Mouse (Mus musculus) testis, adult 2 months (tissue): ENCODE data around the gene Ybx2. TPM values are rescaled to one million over a fixed set of nuclear protein-coding genes. Genes with fewer than 3 reads are reported as not detected.

ENCODE experiments used
- H3K27ac ChIP-seq: fragments of 200-500 bp; 2 replicates; pipeline ENCODE4 v1.5.1; 2012; ENCODE audit warnings: low read depth, low read length; ENCODE audit not compliant: control insufficient read depth, insufficient read depth
- H3K27me3 ChIP-seq: fragments of 200-500 bp; 2 replicates; pipeline ENCODE4 v1.6.1; 2012; ENCODE audit warnings: mild to moderate bottlenecking, low read length, moderate library complexity; ENCODE audit not compliant: control insufficient read depth, insufficient read depth
- H3K36me3 ChIP-seq: fragments of 200-500 bp; 2 replicates; pipeline ENCODE4 v1.6.1; 2012; ENCODE audit warnings: mild to moderate bottlenecking, low read length; ENCODE audit not compliant: control insufficient read depth, insufficient read depth
- H3K4me1 ChIP-seq: fragments of 200-500 bp; 2 replicates; pipeline ENCODE4 v1.6.1; 2012; ENCODE audit warnings: low read length; ENCODE audit not compliant: control insufficient read depth, insufficient read depth
- H3K4me3 ChIP-seq: fragments of 200-500 bp; 2 replicates; pipeline ENCODE4 v1.5.1; 2012; ENCODE audit warnings: low read depth, mild to moderate bottlenecking, low read length, moderate library complexity, mixed read lengths; ENCODE audit not compliant: control insufficient read depth
- CTCF ChIP-seq: fragments of 200-500 bp; IDR thresholded peaks from 2 replicates; pipeline ENCODE4 v1.5.1; 2012; ENCODE audit warnings: low read depth, mild to moderate bottlenecking, inconsistent platforms, low read length, moderate library complexity; ENCODE audit not compliant: control insufficient read depth, insufficient read depth, insufficient replicate concordance
- POLR2A ChIP-seq: fragments of 200-500 bp; IDR thresholded peaks from 2 replicates; pipeline ENCODE4 v1.6.1; 2012; ENCODE audit warnings: low read depth, mild to moderate bottlenecking, inconsistent platforms, low read length, moderate library complexity; ENCODE audit not compliant: control insufficient read depth
- polyA plus RNA-seq: library from polyadenylated mRNA; depleted of rRNA; stranded (reverse); fragments of >200 nt; gene quantifications from 2 replicates; pipeline ENCODE4 v1.2.3, GENCODE M21; 2012

The Ybx2 gene
- polyA plus RNA-seq, 1 experiment, result 3,883 TPM

GRCm38 (mm10) chr11:69960616-69961015 is 25.0 kb downstream of the Ybx2 start:
- Histone ChIP-seq H3K4me3 (no peak overlapping the region), H3K27ac (no peak overlapping the region), H3K27me3 (no peaks in the 10 kb centered on the region), H3K36me3 (no peaks in the 10 kb centered on the region), H3K4me1 (peaks cover 4% of the 10 kb centered on the region)
- peak; percentile 49; the same call in 1 of the 2 replicates for TF ChIP-seq CTCF
- no peak for TF ChIP-seq POLR2A

GRCm38 (mm10) chr11:69961841-69962240 is 26.2 kb downstream of the Ybx2 start:
- Histone ChIP-seq H3K27ac (no peak overlapping the region), H3K27me3 (no peaks in the 10 kb centered on the region), H3K4me1 (peaks cover 16% of the 10 kb centered on the region), H3K36me3 (no peaks in the 10 kb centered on the region), H3K4me3 (no peak overlapping the region)
- TF ChIP-seq POLR2A (no peak), CTCF (no peak)

GRCm38 (mm10) chr11:69964650-69965270 is 29.2 kb downstream of the Ybx2 start, which contains the start of gene Cldn7:
TSS of gene Cldn7 (plus strand) at chr11:69964779.
- peaks cover 20% of the 10 kb centered on the region for H3K4me1 ChIP-seq
- no peak for TF ChIP-seq POLR2A
- TF ChIP-seq CTCF, result no peak
- H3K4me3 ChIP-seq, result peak within 1 kb of the TSS; percentile 33
- no peaks in the 10 kb centered on the region; the same call in 1 of the 2 replicates for H3K36me3 ChIP-seq
- no peaks in the 10 kb centered on the region for H3K27me3 ChIP-seq
- no peak within 1 kb of the TSS for H3K27ac ChIP-seq

- no peak overlapping the region for H3K27ac ChIP-seq
- TF ChIP-seq POLR2A (no peak), CTCF (no peak)
- H3K27me3 ChIP-seq, result no peaks in the 10 kb centered on the region
- peak overlapping the region; percentile 34 for H3K4me3 ChIP-seq
- H3K4me1 ChIP-seq, result peaks cover 20% of the 10 kb centered on the region
- H3K36me3 ChIP-seq, result peaks cover under 1% of the 10 kb centered on the region; the same call in 1 of the 2 replicates
Measured at GRCm38 (mm10) chr11:69965271-69966005, 29.8 kb downstream of the Ybx2 start.

GRCm38 (mm10) chr11:69966006-69966859 is 30.6 kb downstream of the Ybx2 start:
- peaks cover 20% of the 10 kb centered on the region for H3K4me1 ChIP-seq
- TF ChIP-seq POLR2A, result no peak
- H3K36me3 ChIP-seq, result peaks cover 2% of the 10 kb centered on the region; the same call in 1 of the 2 replicates
- peak overlapping the region; percentile 35; the same call in 1 of the 2 replicates for H3K27ac ChIP-seq
- H3K27me3 ChIP-seq, result no peaks in the 10 kb centered on the region
- peak overlapping the region; percentile 42 for H3K4me3 ChIP-seq

GRCm38 (mm10) chr11:69966860-69967517 is 31.4 kb downstream of the Ybx2 start:
- peaks cover 20% of the 10 kb centered on the region for H3K4me1 ChIP-seq
- no peaks in the 10 kb centered on the region for H3K27me3 ChIP-seq
- H3K27ac ChIP-seq, result 0 out of 2 replicates have a peak overlapping the region, but pooled peaks have one; percentile 35

GRCm38 (mm10) chr11:69968793-69969192 is 33.2 kb downstream of the Ybx2 start:
- no peak for TF ChIP-seq CTCF
- TF ChIP-seq POLR2A, result no peak
- Histone ChIP-seq H3K36me3 (peaks cover 2% of the 10 kb centered on the region; the same call in 1 of the 2 replicates), H3K27ac (no peak overlapping the region), H3K4me3 (no peak overlapping the region), H3K27me3 (no peaks in the 10 kb centered on the region), H3K4me1 (peaks cover 20% of the 10 kb centered on the region)

More at GRCm38 (mm10) chr11:69966860-69967517, 31.4 kb downstream of the Ybx2 start:
- Histone ChIP-seq H3K36me3 (peaks cover 2% of the 10 kb centered on the region; the same call in 1 of the 2 replicates), H3K4me3 (peak overlapping the region; percentile 42)
- TF ChIP-seq POLR2A (no peak), CTCF (no peak)
